Mouse (Mus musculus): Measurements from ENCODE around the gene Brms1.
A peak's percentile ranks its signal among the peaks of the same experiment; 100 is the strongest.

Gene Brms1

GRCm38 (mm10) chr19:5039301-5040114, 1.6 kb upstream of the Brms1 start:
- DNase-seq (ENCODE audit: low spot score): no peak

GRCm38 (mm10) chr19:5041588-5041987, 434 bp downstream of the Brms1 start:
- DNase-seq (ENCODE audit: low spot score): no peak

- DNase-seq (ENCODE audit: low spot score): no peak
Measured at GRCm38 (mm10) chr19:5045531-5045930, 4.4 kb downstream of the Brms1 start.

GRCm38 (mm10) chr19:5048138-5049056, 7.2 kb downstream of the Brms1 start:
- no peak for DNase-seq (ENCODE audit: low spot score)

GRCm38 (mm10) chr19:5049325-5049724, 8.2 kb downstream of the Brms1 start:
- DNase-seq (ENCODE audit: low spot score): no peak

GRCm38 (mm10) chr19:5050047-5050905, 9.1 kb downstream of the Brms1 start, which contains the start of gene Rin1:
TSS of gene Rin1 (plus strand) at chr19:5050481.
- peak; percentile 62 for DNase-seq (ENCODE audit: low spot score)

GRCm38 (mm10) chr19:5051031-5051430, 9.9 kb downstream of the Brms1 start:
- DNase-seq (ENCODE audit: low spot score): no peak

- no peak for DNase-seq (ENCODE audit: low spot score)
Measured at GRCm38 (mm10) chr19:5051515-5051914, 10.4 kb downstream of the Brms1 start.

- no peak for DNase-seq (ENCODE audit: low spot score)
Measured at GRCm38 (mm10) chr19:5052166-5052822, 11.1 kb downstream of the Brms1 start.

- no peak for DNase-seq (ENCODE audit: low spot score)
Measured at GRCm38 (mm10) chr19:5052853-5053252, 11.7 kb downstream of the Brms1 start.

- peak; percentile 77 for DNase-seq (ENCODE audit: low spot score)
Measured at GRCm38 (mm10) chr19:5053909-5054308, 12.8 kb downstream of the Brms1 start.

- DNase-seq (ENCODE audit: low spot score): peak; percentile 86
Measured at GRCm38 (mm10) chr19:5056251-5056650, 15.1 kb downstream of the Brms1 start.

- no peak for DNase-seq (ENCODE audit: low spot score)
Measured at GRCm38 (mm10) chr19:5057876-5058775, 17.0 kb downstream of the Brms1 start.

GRCm38 (mm10) chr19:5058801-5059771, 17.9 kb downstream of the Brms1 start:
- peak; percentile 47 for DNase-seq (ENCODE audit: low spot score)

GRCm38 (mm10) chr19:5060365-5061330, 19.5 kb downstream of the Brms1 start:
- DNase-seq (ENCODE audit: low spot score): no peak

- DNase-seq (ENCODE audit: low spot score): no peak
Measured at GRCm38 (mm10) chr19:5062041-5062440, 20.9 kb downstream of the Brms1 start.

GRCm38 (mm10) chr19:5062446-5062845, 21.3 kb downstream of the Brms1 start:
- DNase-seq (ENCODE audit: low spot score): no peak

- DNase-seq (ENCODE audit: low spot score): no peak
Measured at GRCm38 (mm10) chr19:5065104-5065503, 23.9 kb downstream of the Brms1 start.
